Mouse (Mus musculus) embryonic facial prominence, embryonic 14.5 days (tissue): Measurements from ENCODE around the gene Them7. TPM values are rescaled to one million over a fixed set of nuclear protein-coding genes. Genes with fewer than 3 reads are reported as not detected.

ENCODE experiments used
- ATAC-seq: fragments of 200-750 bp; cut with Nextera tagmentation; 2 replicates; pipeline ENCODE4 v1.8.0; 2017; ENCODE audit warnings: low read depth, moderate number of reproducible peaks, moderate TSS enrichment
- DNase-seq: peaks from one replicate; pipeline ENCODE4 v3.0.0-alpha.2; 2015; ENCODE audit warnings: low spot score
- H3K27ac ChIP-seq: fragments of 300-500 bp; sonication (generic); replicated peaks from 2 replicates; pipeline ENCODE4 v1.5.1; 2014; ENCODE audit warnings: low read depth, mild to moderate bottlenecking, low read length, moderate library complexity
- H3K27me3 ChIP-seq: fragments of 300-500 bp; sonication (generic); replicated peaks from 2 replicates; pipeline ENCODE4 v1.6.1; 2014; ENCODE audit warnings: low read length; ENCODE audit not compliant: control insufficient read depth, insufficient read depth
- H3K36me3 ChIP-seq: fragments of 300-500 bp; sonication (generic); 2 replicates; pipeline ENCODE4 v1.6.1; 2014; ENCODE audit warnings: low read length, mixed read lengths; ENCODE audit not compliant: control insufficient read depth, insufficient read depth
- H3K4me1 ChIP-seq: fragments of 300-500 bp; sonication (generic); 2 replicates; pipeline ENCODE4 v1.6.1; 2014; ENCODE audit warnings: antibody characterized with exemption, low read length; ENCODE audit not compliant: control insufficient read depth, insufficient read depth
- H3K4me2 ChIP-seq: fragments of 300-500 bp; sonication (generic); 2 replicates; pipeline ENCODE4 v1.6.1; 2014; ENCODE audit warnings: low read depth, mild to moderate bottlenecking, low read length, moderate library complexity, mixed read lengths
- H3K4me3 ChIP-seq: fragments of 300-500 bp; sonication (generic); 2 replicates; pipeline ENCODE4 v1.5.1; 2014; ENCODE audit warnings: low read depth, mild to moderate bottlenecking, low read length
- H3K9ac ChIP-seq: fragments of 300-500 bp; sonication (generic); 2 replicates; pipeline ENCODE4 v1.6.1; 2014; ENCODE audit warnings: low read depth, mild to moderate bottlenecking, low read length, moderate library complexity, mixed read lengths
- H3K9me3 ChIP-seq: fragments of 300-500 bp; sonication (generic); 2 replicates; pipeline ENCODE4 v1.6.1; 2016; ENCODE audit warnings: low read length; ENCODE audit not compliant: control insufficient read depth
- WGBS: fragments of 180-500 bp; shearing (Covaris S2); extraction: QIAGEN DNeasy Blood & Tissue Kit; methylation state at CpG from one replicate; pipeline ENCODE4 v1.1.7; 2014; 5-methylcytosine and 5-hydroxymethylcytosine counted together
- polyA plus RNA-seq: library from polyadenylated mRNA; unstranded; fragments of >200 nt; fragmentation: Nextera tagmentation; extraction: Ambion mirVana; gene quantifications from 2 replicates; pipeline ENCODE4 v1.2.1, GENCODE M21; 2014

The Them7 gene
- polyA plus RNA-seq, 1 experiment from 2014 or later = 0.35 TPM

DNA sequence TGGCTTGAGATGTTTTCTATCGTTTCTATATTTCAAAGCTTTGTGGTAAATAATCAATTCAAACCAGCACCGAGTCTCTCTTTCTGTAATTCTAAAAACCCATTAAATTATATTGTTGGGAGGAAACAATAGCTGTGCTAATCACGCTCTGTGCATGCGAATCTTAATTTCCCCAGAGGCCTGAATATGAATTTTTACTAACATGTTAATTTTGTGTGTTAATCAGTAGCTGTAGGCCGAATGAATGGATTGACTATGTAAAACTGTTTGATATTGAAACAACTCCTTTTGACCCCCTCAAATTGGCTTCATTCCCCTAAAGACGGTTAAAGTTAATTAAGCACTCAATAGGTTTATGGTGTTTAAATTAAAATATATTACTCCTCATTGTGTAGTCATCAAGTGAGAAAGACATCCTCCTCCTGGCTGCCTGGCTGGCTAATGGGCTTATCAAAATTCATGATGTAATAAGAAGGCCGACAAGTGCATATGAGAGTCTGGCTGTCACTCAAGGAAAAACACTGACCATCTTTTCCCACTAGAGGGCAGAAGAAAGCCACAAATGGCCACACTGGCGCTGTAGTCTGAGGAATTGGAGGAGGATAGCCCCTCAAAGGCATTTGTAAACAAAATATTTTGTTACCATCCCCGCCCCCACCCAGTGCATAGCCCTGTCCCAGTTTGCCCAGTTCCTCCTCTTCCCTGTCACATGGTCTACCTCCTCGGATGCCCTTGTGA, 110.0 kb downstream of the Them7 start:
- peak; percentile 73 for ATAC-seq
- Histone ChIP-seq H3K4me3 (no peak overlapping the region), H3K27ac (no peak overlapping the region), H3K4me1 (no peaks in the 10 kb centered on the region), H3K9ac (no peak overlapping the region), H3K4me2 (no peak overlapping the region), H3K9me3 (no peaks in the 10 kb centered on the region), H3K36me3 (no peaks in the 10 kb centered on the region), H3K27me3 (no peaks in the 10 kb centered on the region; the same call in none of the 2 replicates)
- peak; percentile 68 for DNase-seq
- WGBS = 44% methylated on average over 10 of the region's 10 CpGs

DNA sequence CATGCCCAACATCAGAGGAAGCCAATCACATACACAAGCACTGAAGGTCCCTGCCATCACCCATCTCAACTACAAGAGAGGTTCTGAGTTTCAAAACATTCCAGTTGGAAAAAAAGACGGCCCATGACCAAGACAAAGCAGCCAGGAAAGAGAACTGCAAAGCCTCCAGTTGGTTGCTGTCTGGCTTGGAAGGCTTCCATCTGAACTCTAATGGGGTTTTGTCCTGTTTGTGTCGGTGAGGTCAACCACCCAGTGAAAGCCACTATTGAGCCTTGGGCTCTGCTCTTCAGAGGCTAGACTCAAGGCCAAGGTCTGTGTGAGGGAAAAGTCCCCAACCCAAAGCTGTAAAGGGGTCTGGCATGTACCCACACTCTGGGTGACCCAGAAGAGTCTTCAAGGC, 111.5 kb downstream of the Them7 start:
- 78% methylated on average over 2 of the region's 2 CpGs for WGBS
- H3K9ac ChIP-seq = no peak overlapping the region
- ATAC-seq = no peak

DNA sequence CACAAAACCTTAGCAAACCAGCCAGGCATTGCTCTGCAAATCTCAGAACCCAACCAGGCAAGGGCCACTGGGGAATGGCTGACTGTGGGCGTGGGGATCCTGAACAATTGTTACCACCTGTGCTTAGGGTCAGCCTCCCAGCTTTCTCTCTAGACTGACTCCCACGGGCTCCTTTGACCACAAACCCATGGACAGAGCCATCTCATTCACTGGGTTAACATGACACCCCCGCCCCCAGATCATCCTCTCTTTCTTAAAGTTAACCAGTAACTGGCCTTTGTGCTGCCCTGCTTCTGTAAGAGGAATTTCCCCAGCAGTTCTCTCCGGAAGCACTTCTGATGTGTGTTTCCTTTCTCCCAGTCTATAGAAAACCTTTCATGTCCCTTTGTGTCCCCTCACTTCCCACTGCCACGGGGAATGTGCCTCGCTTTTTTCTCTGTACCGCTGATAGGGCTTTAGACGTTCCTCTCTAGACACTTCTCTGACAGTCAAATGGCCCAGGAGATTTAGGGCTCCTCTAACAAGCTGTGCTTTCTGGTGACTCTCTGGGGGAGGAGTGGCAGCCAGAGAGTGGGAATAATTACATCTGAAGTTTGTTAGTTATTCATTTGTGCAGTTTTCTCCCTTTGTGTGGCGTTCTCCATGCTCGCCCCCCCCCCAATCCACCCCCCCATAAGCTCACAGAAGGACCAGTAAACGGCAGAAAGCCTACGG, 112.4 kb downstream of the Them7 start:
- WGBS = 33% methylated on average over 12 of the region's 12 CpGs
- H3K9ac ChIP-seq = no peak overlapping the region
- no peaks in the 10 kb centered on the region for H3K9me3 ChIP-seq
- no peak overlapping the region for H3K4me3 ChIP-seq
- no peaks in the 10 kb centered on the region for H3K4me1 ChIP-seq
- H3K4me2 ChIP-seq = no peak overlapping the region
- H3K27ac ChIP-seq = no peak overlapping the region
- ATAC-seq = no peak
- H3K36me3 ChIP-seq = no peaks in the 10 kb centered on the region
- no peak for DNase-seq
- H3K27me3 ChIP-seq = no peaks in the 10 kb centered on the region; the same call in none of the 2 replicates

More for the DNA sequence above, 111.5 kb downstream of the Them7 start:
- Histone ChIP-seq H3K4me1 (no peaks in the 10 kb centered on the region), H3K4me2 (no peak overlapping the region), H3K27me3 (no peaks in the 10 kb centered on the region; the same call in none of the 2 replicates), H3K4me3 (no peak overlapping the region), H3K9me3 (no peaks in the 10 kb centered on the region), H3K36me3 (no peaks in the 10 kb centered on the region), H3K27ac (no peak overlapping the region)
- DNase-seq = no peak

DNA sequence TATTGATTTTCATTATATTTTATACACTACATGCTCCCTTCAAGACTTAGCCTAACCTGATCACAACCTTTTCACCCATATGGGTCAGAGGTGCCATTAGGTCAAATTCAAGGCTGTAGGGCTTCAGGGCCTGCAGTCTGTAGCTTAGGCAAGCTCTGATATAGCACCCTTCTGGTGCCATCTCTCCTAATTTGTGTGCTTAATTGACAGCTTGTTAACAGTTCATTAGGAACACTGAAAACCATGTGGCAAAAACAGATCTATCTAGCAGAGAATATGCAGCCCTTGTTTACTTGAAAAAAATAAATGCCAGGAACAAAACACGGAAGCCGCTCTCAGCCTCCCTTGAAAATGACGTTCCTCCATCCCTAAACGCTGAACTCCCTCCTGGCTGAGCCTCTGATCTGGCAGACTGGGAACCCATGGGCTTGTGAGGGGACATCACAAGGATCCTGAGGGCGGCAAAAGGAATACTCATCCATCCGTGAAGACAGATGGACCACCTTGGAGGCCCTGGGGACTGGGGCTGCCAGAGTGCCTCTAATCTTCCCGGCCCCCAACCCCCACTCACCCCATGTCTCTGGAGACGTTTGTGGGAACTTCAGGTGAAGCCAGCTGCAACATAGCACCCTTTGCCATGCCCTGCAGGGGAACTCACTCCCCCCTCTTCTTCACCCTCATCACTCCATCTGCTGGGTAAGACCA, 113.2 kb downstream of the Them7 start:
- Histone ChIP-seq H3K9me3 (no peaks in the 10 kb centered on the region), H3K27ac (no peak overlapping the region), H3K27me3 (no peaks in the 10 kb centered on the region; the same call in none of the 2 replicates), H3K4me2 (no peak overlapping the region), H3K36me3 (no peaks in the 10 kb centered on the region), H3K4me3 (no peak overlapping the region), H3K9ac (no peak overlapping the region), H3K4me1 (no peaks in the 10 kb centered on the region)
- no peak for ATAC-seq
- DNase-seq = no peak
- WGBS = 43% methylated on average over 8 of the region's 8 CpGs

DNA sequence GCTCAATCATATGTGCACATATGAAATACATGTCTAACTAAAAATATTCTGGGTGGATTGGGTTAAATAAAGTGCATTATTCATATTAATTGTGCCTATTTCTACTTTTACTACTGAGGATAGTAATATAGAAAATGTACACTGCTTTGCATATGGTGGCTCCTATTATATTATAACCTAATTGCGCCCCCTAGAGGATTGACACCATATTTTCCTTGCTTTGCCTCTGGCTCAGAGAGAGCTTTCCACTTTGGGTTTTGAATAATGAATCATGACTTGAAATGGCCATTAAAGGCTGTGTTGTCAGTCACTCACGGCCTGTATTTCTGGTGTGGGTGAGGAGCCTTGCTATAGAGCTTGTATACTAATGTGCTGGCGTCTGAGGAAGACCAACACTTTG, 115.9 kb downstream of the Them7 start:
- Histone ChIP-seq H3K9ac (no peak overlapping the region), H3K4me3 (no peak overlapping the region), H3K36me3 (no peaks in the 10 kb centered on the region), H3K27ac (no peak overlapping the region), H3K27me3 (no peaks in the 10 kb centered on the region; the same call in 1 of the 2 replicates), H3K9me3 (no peaks in the 10 kb centered on the region), H3K4me2 (no peak overlapping the region), H3K4me1 (no peaks in the 10 kb centered on the region)
- no peak for ATAC-seq
- WGBS = 67% methylated on average over 3 of the region's 3 CpGs
- DNase-seq = no peak

DNA sequence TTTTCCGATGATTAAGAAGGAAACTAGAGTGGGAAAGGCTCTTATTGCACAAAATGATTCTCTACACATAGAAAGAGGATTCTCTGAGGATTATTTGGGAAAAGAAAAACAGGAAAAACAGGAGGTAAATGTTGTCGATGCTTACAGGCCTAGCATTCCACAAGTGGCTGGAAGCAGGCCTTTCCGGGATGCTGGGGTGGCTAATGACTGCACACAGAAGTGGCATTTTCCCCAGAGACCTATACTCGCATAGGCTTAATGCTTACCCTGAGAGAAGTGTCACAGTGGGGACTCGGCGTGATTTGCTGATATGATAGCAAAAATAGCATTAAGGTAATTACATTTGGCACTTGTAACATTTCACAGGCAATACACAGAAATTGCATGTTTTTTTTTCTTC, 124.8 kb downstream of the Them7 start:
- no peaks in the 10 kb centered on the region for H3K4me1 ChIP-seq
- ATAC-seq (no peak), DNase-seq (no peak)
- H3K27ac ChIP-seq = no peak overlapping the region
- WGBS = 64% methylated on average over 6 of the region's 6 CpGs
- no peak overlapping the region for H3K9ac ChIP-seq
- H3K36me3 ChIP-seq = no peaks in the 10 kb centered on the region
- H3K4me2 ChIP-seq = no peak overlapping the region
- no peak overlapping the region for H3K4me3 ChIP-seq
- no peaks in the 10 kb centered on the region for H3K9me3 ChIP-seq
- H3K27me3 ChIP-seq = no peaks in the 10 kb centered on the region

DNA sequence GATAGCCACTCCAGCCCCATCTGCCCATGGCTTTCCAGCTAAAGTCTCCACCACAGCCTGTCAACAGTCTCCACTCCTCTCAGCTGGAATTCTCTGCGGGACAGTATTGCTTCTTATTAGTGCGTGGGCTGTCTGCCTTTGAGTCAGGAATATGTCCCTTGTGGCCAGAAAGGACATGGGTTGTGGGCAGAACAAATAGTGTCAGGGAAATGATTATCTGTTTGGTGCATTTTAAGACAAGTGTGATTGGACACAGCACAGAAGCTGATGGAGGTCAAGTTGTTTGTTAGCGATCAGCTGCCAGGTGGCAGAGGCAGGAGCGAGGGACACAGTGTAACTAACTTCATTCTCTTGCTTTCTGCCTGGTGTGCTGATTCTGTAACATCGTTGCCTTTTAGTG, 132.7 kb downstream of the Them7 start:
- DNase-seq (no peak), ATAC-seq (no peak)
- WGBS = 46% methylated on average over 5 of the region's 5 CpGs
- H3K9ac ChIP-seq = no peak overlapping the region
- no peaks in the 10 kb centered on the region for H3K27me3 ChIP-seq
- H3K27ac ChIP-seq = no peak overlapping the region
- H3K36me3 ChIP-seq = no peaks in the 10 kb centered on the region
- no peaks in the 10 kb centered on the region for H3K4me1 ChIP-seq
- H3K4me3 ChIP-seq = no peak overlapping the region
- no peaks in the 10 kb centered on the region for H3K9me3 ChIP-seq
- H3K4me2 ChIP-seq = no peak overlapping the region

DNA sequence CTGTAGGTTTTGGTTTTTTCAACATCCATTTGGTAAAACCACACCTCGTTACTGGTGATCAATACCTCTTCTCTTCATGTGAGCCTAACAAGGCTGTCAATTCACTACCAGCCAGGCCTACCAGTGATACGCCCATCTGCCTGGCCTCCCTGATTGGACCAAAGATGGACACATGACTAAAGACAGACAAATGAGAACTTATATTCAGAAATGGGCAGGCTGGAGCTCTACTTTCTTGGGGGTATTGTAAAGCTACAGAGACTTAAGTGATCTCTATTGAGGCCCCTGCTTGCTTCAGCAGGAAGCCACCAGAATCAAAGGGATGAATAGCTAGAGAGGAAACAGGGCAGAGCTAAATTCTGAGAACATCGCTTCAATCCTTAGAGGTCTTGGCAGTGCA, 133.9 kb downstream of the Them7 start:
- no peak overlapping the region for H3K4me3 ChIP-seq
- no peak overlapping the region for H3K27ac ChIP-seq
- whole genome bisulfite sequencing = 95% methylated on average over 3 of the region's 3 CpGs
- H3K9ac ChIP-seq = no peak overlapping the region
- no peak for DNase-seq
- no peaks in the 10 kb centered on the region for H3K4me1 ChIP-seq
- H3K4me2 ChIP-seq = no peak overlapping the region
- no peaks in the 10 kb centered on the region for H3K36me3 ChIP-seq
- no peak for ATAC-seq
- H3K9me3 ChIP-seq = no peaks in the 10 kb centered on the region
- no peaks in the 10 kb centered on the region for H3K27me3 ChIP-seq
